Mouse (Mus musculus): ENCODE data around the gene Wnt1. TPM values are rescaled to one million over a fixed set of nuclear protein-coding genes. Genes with fewer than 3 reads are reported as not detected.

The Wnt1 gene
- polyA plus RNA-seq, 1 experiment, result 0.04 TPM

GRCm38 (mm10) chr15:98778191-98778770 is 11.4 kb upstream of the Wnt1 start:
- DNase-seq (ENCODE audit: low spot score), result no peak

- DNase-seq (ENCODE audit: low spot score), result no peak
Observed at GRCm38 (mm10) chr15:98778806-98779205, 10.9 kb upstream of the Wnt1 start.

- no peak for DNase-seq (ENCODE audit: low spot score)
Observed at GRCm38 (mm10) chr15:98780075-98780474, 9.6 kb upstream of the Wnt1 start.

GRCm38 (mm10) chr15:98780573-98780972 is 9.1 kb upstream of the Wnt1 start:
- no peak for DNase-seq (ENCODE audit: low spot score)

- no peak for DNase-seq (ENCODE audit: low spot score)
Observed at GRCm38 (mm10) chr15:98781166-98781565, 8.5 kb upstream of the Wnt1 start.

GRCm38 (mm10) chr15:98785744-98786143 is 3.9 kb upstream of the Wnt1 start:
- DNase-seq (ENCODE audit: low spot score), result no peak

- DNase-seq (ENCODE audit: low spot score), result no peak
Observed at GRCm38 (mm10) chr15:98787930-98788329, 1.7 kb upstream of the Wnt1 start.

- peak; percentile 39 for DNase-seq (ENCODE audit: low spot score)
Observed at GRCm38 (mm10) chr15:98788972-98789660, 541 bp upstream of the Wnt1 start.

GRCm38 (mm10) chr15:98790761-98791160 is 1.1 kb downstream of the Wnt1 start:
- no peak for DNase-seq (ENCODE audit: low spot score)

GRCm38 (mm10) chr15:98791221-98791620 is 1.6 kb downstream of the Wnt1 start:
- DNase-seq (ENCODE audit: low spot score), result no peak

- DNase-seq (ENCODE audit: low spot score), result no peak
Observed at GRCm38 (mm10) chr15:98791771-98792170, 2.1 kb downstream of the Wnt1 start.

GRCm38 (mm10) chr15:98792233-98793020 is 2.8 kb downstream of the Wnt1 start:
- no peak for DNase-seq (ENCODE audit: low spot score)

GRCm38 (mm10) chr15:98793141-98793698 is 3.6 kb downstream of the Wnt1 start:
- no peak for DNase-seq (ENCODE audit: low spot score)

GRCm38 (mm10) chr15:98796803-98797595 is 7.3 kb downstream of the Wnt1 start:
- no peak for DNase-seq (ENCODE audit: low spot score)

- DNase-seq (ENCODE audit: low spot score), result no peak
Observed at GRCm38 (mm10) chr15:98797835-98798492, 8.3 kb downstream of the Wnt1 start.

GRCm38 (mm10) chr15:98798903-98799302 is 9.2 kb downstream of the Wnt1 start:
- DNase-seq (ENCODE audit: low spot score), result no peak

- DNase-seq (ENCODE audit: low spot score), result peak; percentile 66
Observed at GRCm38 (mm10) chr15:98799396-98799795, 9.7 kb downstream of the Wnt1 start.

GRCm38 (mm10) chr15:98802926-98803325 is 13.3 kb downstream of the Wnt1 start:
- DNase-seq (ENCODE audit: low spot score), result no peak

- DNase-seq (ENCODE audit: low spot score), result peak; percentile 59
Observed at GRCm38 (mm10) chr15:98804054-98804453, 14.4 kb downstream of the Wnt1 start.

- DNase-seq (ENCODE audit: low spot score), result no peak
Observed at GRCm38 (mm10) chr15:98805324-98806040, 15.8 kb downstream of the Wnt1 start.
